Mouse (Mus musculus) T-helper 2 cell (primary cell): ENCODE data around the gene Nobox.

Source experiments
- in situ Hi-C: fragments of 300-600 bp; cut with MboI, MseI; formaldehyde crosslinking; loops from one replicate; pipeline ENCODE4 v1.15.1; 2025; ENCODE audit warnings: high pct_unique_total_duplicates

The Nobox gene

GRCm38 (mm10) chr6:43274123-43274522 lies 35.2 kb downstream of the Nobox start:
- in situ Hi-C loops, result no loop called here

GRCm38 (mm10) chr6:43272597-43272996 lies 36.8 kb downstream of the Nobox start:
- in situ Hi-C loops, result no loop called here

GRCm38 (mm10) chr6:43266356-43266755 lies 43.0 kb downstream of the Nobox start:
- in situ Hi-C loops, result no loop called here

GRCm38 (mm10) chr6:43265363-43266041 lies 43.9 kb downstream of the Nobox start, which contains the start of gene Arhgef5:
Gene Arhgef5, plus strand, starts transcription at chr6:43265582.
- in situ Hi-C loops, result no loop called here

GRCm38 (mm10) chr6:43260756-43261155 lies 48.6 kb downstream of the Nobox start:
- in situ Hi-C loops, result no loop called here

- in situ Hi-C loops, result no loop called here
Observed at GRCm38 (mm10) chr6:43254193-43254926, 55.0 kb downstream of the Nobox start.
